Mouse (Mus musculus) spleen, embryonic (tissue): Measurements from ENCODE around the gene Atg2a.

Experiments
- CTCF ChIA-PET: fragments of 350-600 bp; sonication (Branson Sonifier 250); formaldehyde crosslinking; loops from one replicate; lab custom pipeline; 2022; lab: Charles Lee

Atg2a gene

GRCm38 (mm10) chr19:6273998-6274608 lies 32.6 kb downstream of the Atg2a start:
- CTCF ChIA-PET, result no interaction called here

GRCm38 (mm10) chr19:6275740-6276389 lies 34.4 kb downstream of the Atg2a start:
- CTCF ChIA-PET, result interaction anchor here (1.0 kb wide), 1 partner anchor 13 kb away, joined by 4 read pairs; no protein-coding TSS in a partner anchor

GRCm38 (mm10) chr19:6276426-6277421 lies 35.3 kb downstream of the Atg2a start, which contains the start of gene Ehd1:
Gene Ehd1 (plus strand): TSS chr19:6276725.
- CTCF ChIA-PET, result interaction anchor here (0.7 to 1.5 kb wide), 3 partner anchors 22 to 259 kb away, joined by 3 to 4 read pairs (median 3); no protein-coding TSS in a partner anchor

- CTCF ChIA-PET, result interaction anchor here (0.6 to 1.5 kb wide), 4 partner anchors 9 to 262 kb away, joined by 3 to 4 read pairs (median 4); no protein-coding TSS in a partner anchor
Observed at GRCm38 (mm10) chr19:6277661-6278438, 36.4 kb downstream of the Atg2a start.

- CTCF ChIA-PET, result interaction anchor here (0.6 to 1.5 kb wide), 4 partner anchors 8 to 262 kb away, joined by 3 to 4 read pairs (median 4); no protein-coding TSS in a partner anchor
Observed at GRCm38 (mm10) chr19:6278439-6279073, 37.1 kb downstream of the Atg2a start.

GRCm38 (mm10) chr19:6279481-6280144 lies 38.1 kb downstream of the Atg2a start:
- CTCF ChIA-PET, result interaction anchor here (1.5 kb wide), 1 partner anchor 19 kb away, joined by 4 read pairs; no protein-coding TSS in a partner anchor

GRCm38 (mm10) chr19:6280554-6280953 lies 39.1 kb downstream of the Atg2a start:
- CTCF ChIA-PET, result interaction anchor here (1.0 kb wide), 1 partner anchor 13 kb away, joined by 3 read pairs; no protein-coding TSS in a partner anchor

- CTCF ChIA-PET, result interaction anchor here (1.0 kb wide), 1 partner anchor 14 kb away, joined by 3 read pairs; no protein-coding TSS in a partner anchor
Observed at GRCm38 (mm10) chr19:6281122-6282020, 39.9 kb downstream of the Atg2a start.

GRCm38 (mm10) chr19:6283001-6283400 lies 41.5 kb downstream of the Atg2a start:
- CTCF ChIA-PET, result interaction anchor here (0.5 to 0.6 kb wide), 2 partner anchors 16 to 27 kb away, joined by 3 to 7 read pairs; no protein-coding TSS in a partner anchor

- CTCF ChIA-PET, result interaction anchor here (1.2 kb wide), 1 partner anchor 18 kb away, joined by 3 read pairs; no protein-coding TSS in a partner anchor
Observed at GRCm38 (mm10) chr19:6284502-6284901, 43.0 kb downstream of the Atg2a start.

- CTCF ChIA-PET, result interaction anchor here (1.2 kb wide), 1 partner anchor 19 kb away, joined by 3 read pairs; no protein-coding TSS in a partner anchor
Observed at GRCm38 (mm10) chr19:6285226-6285625, 43.8 kb downstream of the Atg2a start.

GRCm38 (mm10) chr19:6285632-6286433 lies 44.4 kb downstream of the Atg2a start:
- CTCF ChIA-PET, result interaction anchor here (1.1 to 1.6 kb wide), 2 partner anchors 8 to 18 kb away, joined by 3 to 4 read pairs; no protein-coding TSS in a partner anchor

- CTCF ChIA-PET, result interaction anchor here (0.7 to 1.6 kb wide), 3 partner anchors 9 to 46 kb away, joined by 3 to 4 read pairs (median 3); no protein-coding TSS in a partner anchor
Observed at GRCm38 (mm10) chr19:6286434-6287401, 45.2 kb downstream of the Atg2a start.

- CTCF ChIA-PET, result no interaction called here
Observed at GRCm38 (mm10) chr19:6288236-6288894, 46.9 kb downstream of the Atg2a start.

GRCm38 (mm10) chr19:6289696-6290238 lies 48.3 kb downstream of the Atg2a start:
- CTCF ChIA-PET, result interaction anchor here (0.6 kb wide), 2 partner anchors 12 to 117 kb away, joined by 4 read pairs; no protein-coding TSS in a partner anchor
